Mouse (Mus musculus) lung, adult 2 months (tissue): Measurements from ENCODE around the gene Bcat1.

Source experiments
- CTCF ChIP-seq: fragments of 200-500 bp; IDR thresholded peaks from 2 replicates; pipeline ENCODE4 v1.5.1; 2011; ENCODE audit warnings: mild to moderate bottlenecking, low read length, control low read depth; ENCODE audit not compliant: insufficient read depth
- POLR2A ChIP-seq: fragments of 200-500 bp; IDR thresholded peaks from 2 replicates; pipeline ENCODE4 v1.6.1; 2011; ENCODE audit warnings: low read depth, mild to moderate bottlenecking, control low read depth, low read length, borderline replicate concordance; ENCODE audit errors: extremely low read depth

DNA sequence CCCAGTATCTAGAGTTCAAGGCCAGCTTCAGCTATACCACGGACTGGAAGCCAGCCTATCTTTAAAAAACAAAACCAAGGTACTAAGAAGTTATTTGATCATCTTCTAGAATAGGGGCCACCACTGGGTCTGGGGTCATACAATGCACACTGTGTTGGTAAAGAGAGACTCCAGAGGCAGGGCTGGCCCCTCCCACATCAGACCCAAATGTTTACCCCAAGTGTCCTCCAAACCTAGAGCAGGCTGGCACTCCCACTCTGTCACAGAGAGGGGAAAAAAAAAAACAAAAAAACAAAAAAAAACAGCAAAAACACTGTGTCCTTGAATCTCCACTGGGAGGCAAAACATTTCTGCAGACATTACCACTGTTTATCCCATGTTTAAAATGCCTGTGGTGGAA lies 38.4 kb downstream of the Bcat1 start:
- TF ChIP-seq CTCF (no peak), POLR2A (no peak)
